Mouse (Mus musculus) gastrocnemius, adult 2 months (tissue): Measurements from ENCODE around the gene Trib2. TPM values are rescaled to one million over a fixed set of nuclear protein-coding genes. Genes with fewer than 3 reads are reported as not detected.
A peak's percentile ranks its signal among the peaks of the same experiment; 100 is the strongest.

Experiments
- DNase-seq: peaks from one replicate; pipeline ENCODE4 v3.0.0; 2022
- H3K27ac ChIP-seq: fragments of 200-600 bp; 2 replicates; pipeline ENCODE4 v1.8.1; 2022; ENCODE audit warnings: mild to moderate bottlenecking
- H3K4me3 ChIP-seq: fragments of 200-600 bp; 2 replicates; pipeline ENCODE4 v1.8.1; 2022; ENCODE audit warnings: mild to moderate bottlenecking, moderate library complexity
- CTCF ChIP-seq: fragments of 200-600 bp; IDR thresholded peaks from 2 replicates; pipeline ENCODE4 v1.8.1; 2022; ENCODE audit warnings: antibody characterized with exemption, mild to moderate bottlenecking, moderate library complexity
- intact Hi-C: fragments of 180-260 bp; cut with DNase I; formaldehyde crosslinking; loops from one replicate; pipeline ENCODE4 v1.15.1; 2025
- total RNA-seq, 2 experiments: library from RNA; stranded (reverse); gene quantifications; 2 replicates each; pipeline ENCODE4 v1.2.3; 2021

Gene Trib2
- total RNA-seq, 2 experiments from 2014 or later, result 10.0 to 17.8 TPM

GRCm38 (mm10) chr12:15831941-15832673, 15.4 kb upstream of the Trib2 start:
- Histone ChIP-seq H3K27ac (no peak overlapping the region), H3K4me3 (no peak overlapping the region)
- intact Hi-C loops, result no loop called here
- no peak for TF ChIP-seq CTCF
- no peak for DNase-seq

GRCm38 (mm10) chr12:15830750-15831149, 14.0 kb upstream of the Trib2 start:
- H3K4me3 ChIP-seq, result no peak overlapping the region
- no peak for TF ChIP-seq CTCF
- peak; percentile 32 for DNase-seq
- intact Hi-C loops, result no loop called here
- peak overlapping the region; percentile 51; the same call in 1 of the 2 replicates for H3K27ac ChIP-seq

DNA sequence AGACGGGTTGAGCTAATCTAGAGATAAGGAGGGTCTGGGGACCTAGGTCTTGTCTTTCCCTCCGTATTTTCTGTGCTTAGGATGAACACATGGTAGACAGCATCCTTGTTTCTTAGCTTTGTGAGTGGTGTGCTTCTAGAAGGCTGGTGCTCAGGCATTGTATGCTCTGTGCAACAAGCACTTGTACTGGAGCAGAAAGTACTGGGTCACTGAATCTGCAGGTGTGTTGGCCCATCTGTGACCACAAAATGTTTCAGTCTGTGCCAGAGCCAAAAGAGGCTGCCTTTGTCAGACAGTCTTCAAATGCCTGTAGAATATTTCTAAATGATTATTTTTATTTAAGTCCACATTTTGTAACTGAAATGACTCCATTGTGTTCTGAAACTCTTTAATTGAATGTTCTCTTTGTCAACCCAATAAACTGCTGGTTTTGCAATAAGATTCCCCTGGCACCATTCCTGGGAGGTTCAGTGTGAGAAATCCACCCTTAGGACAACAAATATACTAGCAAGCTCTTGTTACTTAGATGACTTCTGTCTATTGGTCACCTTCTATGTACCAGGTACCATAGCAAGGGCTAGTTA, 12.2 kb upstream of the Trib2 start:
- Histone ChIP-seq H3K4me3 (no peak overlapping the region), H3K27ac (no peak overlapping the region)
- no peak for TF ChIP-seq CTCF
- DNase-seq, result no peak
- intact Hi-C loops, result no loop called here

- DNase-seq, result no peak
- TF ChIP-seq CTCF, result no peak
- Histone ChIP-seq H3K27ac (no peak overlapping the region), H3K4me3 (no peak overlapping the region)
- intact Hi-C loops, result no loop called here
Observed at GRCm38 (mm10) chr12:15821019-15821418, 4.3 kb upstream of the Trib2 start.

GRCm38 (mm10) chr12:15817365-15817764, 643 bp upstream of the Trib2 start:
- intact Hi-C loops, result loop anchor here (2.0 to 10.0 kb wide), 8 partner anchors 115 to 715 kb away; no protein-coding TSS in a partner anchor
- Histone ChIP-seq H3K27ac (peak overlapping the region; percentile 100), H3K4me3 (peak overlapping the region; percentile 97)
- TF ChIP-seq CTCF, result no peak
- DNase-seq, result peak; percentile 31

- TF ChIP-seq CTCF, result no peak
- peak overlapping the region; percentile 97 for H3K4me3 ChIP-seq
- DNase-seq, result peak; percentile 78
- H3K27ac ChIP-seq, result peak overlapping the region; percentile 100
- intact Hi-C loops, result loop anchor here (1.0 to 10.0 kb wide), 10 partner anchors 34 to 716 kb away; no protein-coding TSS in a partner anchor
Observed at GRCm38 (mm10) chr12:15816254-15816605, 492 bp downstream of the Trib2 start.

DNA sequence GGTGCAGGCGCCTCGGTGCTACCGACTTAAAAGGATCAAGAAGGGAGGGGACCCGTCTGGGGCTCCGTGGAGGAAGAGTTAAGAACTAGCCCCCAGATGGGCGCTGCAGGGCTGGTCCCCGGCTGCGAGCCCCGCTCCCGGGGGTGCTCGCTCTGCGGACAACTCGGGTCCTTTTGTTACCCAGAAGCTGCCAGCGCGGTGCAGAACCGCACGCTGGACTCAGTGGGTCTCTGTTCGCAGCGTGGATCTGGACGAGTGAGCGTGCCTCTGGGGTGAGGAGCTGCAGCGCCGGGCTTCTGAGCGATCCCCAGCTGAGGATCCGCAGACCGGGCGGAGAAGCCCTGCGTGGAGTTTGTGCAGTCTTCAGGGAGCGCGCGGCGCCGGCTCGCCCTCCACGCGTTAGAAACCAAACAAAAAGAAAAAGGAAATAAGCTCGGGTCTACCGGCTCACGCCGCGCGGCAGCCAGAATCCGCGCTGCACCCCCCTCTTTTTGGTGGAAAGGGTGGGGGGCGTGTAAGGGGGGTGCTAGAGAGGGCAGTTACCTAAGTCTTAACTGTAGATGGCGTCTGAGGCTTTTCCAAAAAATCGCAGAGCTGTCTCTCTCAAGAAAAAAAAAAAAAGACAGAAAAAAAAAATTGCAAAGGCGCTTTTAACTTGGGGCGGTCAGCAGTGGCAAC, 1.0 kb downstream of the Trib2 start:
- H3K4me3 ChIP-seq, result peak overlapping the region; percentile 97
- peak overlapping the region; percentile 100 for H3K27ac ChIP-seq
- intact Hi-C loops, result loop anchor here (1.0 to 10.0 kb wide), 11 partner anchors 35 to 717 kb away; no protein-coding TSS in a partner anchor
- DNase-seq, result peak; percentile 73
- TF ChIP-seq CTCF, result peak; percentile 67

DNA sequence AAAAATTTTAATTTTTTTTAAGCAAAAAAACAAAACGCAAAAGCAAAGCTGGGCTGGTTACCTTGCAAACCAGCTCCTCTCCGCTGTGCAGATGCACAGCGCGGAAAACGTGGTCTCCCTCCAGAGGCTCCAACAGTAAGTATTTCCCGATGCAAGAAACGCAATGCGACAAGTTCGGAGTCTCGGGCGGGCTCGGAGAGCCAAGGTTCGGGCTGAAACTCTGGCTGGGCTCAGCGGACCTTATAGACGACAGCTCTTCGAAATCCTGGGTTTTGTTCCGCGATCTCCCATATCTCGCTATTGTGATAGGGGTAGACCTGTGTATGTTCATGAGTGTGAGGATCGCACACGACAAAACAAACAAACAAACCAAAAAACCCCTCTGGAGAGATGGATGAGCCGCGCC, 1.5 kb downstream of the Trib2 start:
- Histone ChIP-seq H3K27ac (peak overlapping the region; percentile 100), H3K4me3 (peak overlapping the region; percentile 97)
- intact Hi-C loops, result loop anchor here (2.0 to 10.0 kb wide), 8 partner anchors 117 to 717 kb away; no protein-coding TSS in a partner anchor
- no peak for TF ChIP-seq CTCF
- peak; percentile 65 for DNase-seq

DNA sequence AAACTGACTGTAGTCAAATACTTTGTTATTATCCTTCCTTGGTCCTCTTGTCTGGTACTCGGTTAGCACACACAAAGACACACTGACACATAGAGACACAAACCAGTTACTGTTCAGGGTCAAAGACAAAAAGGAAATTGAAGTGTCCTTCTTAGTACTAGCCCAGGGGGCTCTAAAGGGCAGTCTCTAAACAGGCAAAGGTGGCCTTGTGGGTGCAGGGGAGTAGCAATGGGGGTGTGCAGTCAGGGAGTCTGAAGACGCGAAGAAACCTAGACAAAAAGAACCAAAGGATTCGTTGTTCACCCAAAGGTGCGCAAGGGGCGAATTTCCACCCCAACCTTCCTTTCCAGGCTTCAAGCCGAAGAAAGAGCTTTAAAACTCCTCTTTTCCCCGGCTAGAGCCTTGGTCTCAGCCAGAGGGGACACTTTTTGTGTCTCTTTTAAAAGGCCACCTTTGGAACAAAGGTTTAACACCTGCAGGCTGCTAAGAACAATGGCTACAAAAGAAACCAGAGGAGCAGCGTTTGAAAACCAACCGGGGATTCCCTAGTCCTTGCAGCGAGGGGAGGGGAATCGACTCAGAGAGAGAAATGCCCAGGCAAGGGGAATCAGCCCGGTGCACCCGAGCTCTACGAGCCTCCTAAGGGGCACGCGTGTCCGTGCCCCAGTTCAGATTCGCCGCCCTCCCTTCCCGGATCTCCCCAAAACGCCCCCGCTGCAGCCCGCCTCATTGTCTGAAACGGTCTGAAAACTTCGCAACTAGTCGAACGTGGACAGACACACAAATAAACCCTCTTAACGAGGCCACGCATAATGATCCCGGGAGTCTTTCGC, 2.3 kb downstream of the Trib2 start:
- peak overlapping the region; percentile 100 for H3K27ac ChIP-seq
- intact Hi-C loops, result loop anchor here (2.0 to 10.0 kb wide), 11 partner anchors 97 to 718 kb away; no protein-coding TSS in a partner anchor
- peak; percentile 58 for DNase-seq
- peak overlapping the region; percentile 97 for H3K4me3 ChIP-seq
- TF ChIP-seq CTCF, result no peak

GRCm38 (mm10) chr12:15813819-15814165, 2.9 kb downstream of the Trib2 start:
- no peak for TF ChIP-seq CTCF
- peak overlapping the region; percentile 97 for H3K4me3 ChIP-seq
- H3K27ac ChIP-seq, result peak overlapping the region; percentile 100
- intact Hi-C loops, result loop anchor here (2.0 to 10.0 kb wide), 5 partner anchors 96 to 371 kb away; no protein-coding TSS in a partner anchor
- DNase-seq, result no peak

GRCm38 (mm10) chr12:15813133-15813818, 3.4 kb downstream of the Trib2 start:
- Histone ChIP-seq H3K27ac (peak overlapping the region; percentile 100), H3K4me3 (peak overlapping the region; percentile 97)
- no peak for DNase-seq
- TF ChIP-seq CTCF, result no peak
- intact Hi-C loops, result loop anchor here (5.0 to 10.0 kb wide), 4 partner anchors 96 to 372 kb away; no protein-coding TSS in a partner anchor
